Mouse (Mus musculus): ENCODE data around the gene Mpv17l2.

Gene Mpv17l2

GRCm38 (mm10) chr8:70748246-70749096 is 12.3 kb downstream of the Mpv17l2 start:
- DNase-seq = peak; percentile 3

GRCm38 (mm10) chr8:70747211-70747890 is 13.4 kb downstream of the Mpv17l2 start:
- DNase-seq = peak; percentile 2

DNA sequence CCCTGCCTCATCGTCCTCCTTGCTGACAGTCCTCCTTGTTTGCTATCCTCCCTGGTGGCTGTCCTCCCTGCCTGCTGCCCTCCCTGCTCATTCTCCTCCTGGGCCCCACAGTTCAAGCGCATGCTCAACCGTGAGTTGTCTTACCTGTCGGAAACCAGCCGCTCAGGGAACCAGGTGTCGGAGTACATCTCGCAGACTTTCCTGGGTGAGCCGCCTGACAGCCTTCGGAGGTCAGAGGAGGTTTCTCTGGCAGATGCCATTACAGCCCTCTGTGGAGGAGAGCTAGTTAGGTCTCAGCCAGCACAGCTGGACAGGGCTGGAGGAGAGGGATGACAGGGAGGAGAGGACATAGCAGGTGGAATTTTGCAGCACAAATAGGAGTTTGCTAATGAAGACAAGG is 14.1 kb downstream of the Mpv17l2 start:
- peak; percentile 4 for DNase-seq

DNA sequence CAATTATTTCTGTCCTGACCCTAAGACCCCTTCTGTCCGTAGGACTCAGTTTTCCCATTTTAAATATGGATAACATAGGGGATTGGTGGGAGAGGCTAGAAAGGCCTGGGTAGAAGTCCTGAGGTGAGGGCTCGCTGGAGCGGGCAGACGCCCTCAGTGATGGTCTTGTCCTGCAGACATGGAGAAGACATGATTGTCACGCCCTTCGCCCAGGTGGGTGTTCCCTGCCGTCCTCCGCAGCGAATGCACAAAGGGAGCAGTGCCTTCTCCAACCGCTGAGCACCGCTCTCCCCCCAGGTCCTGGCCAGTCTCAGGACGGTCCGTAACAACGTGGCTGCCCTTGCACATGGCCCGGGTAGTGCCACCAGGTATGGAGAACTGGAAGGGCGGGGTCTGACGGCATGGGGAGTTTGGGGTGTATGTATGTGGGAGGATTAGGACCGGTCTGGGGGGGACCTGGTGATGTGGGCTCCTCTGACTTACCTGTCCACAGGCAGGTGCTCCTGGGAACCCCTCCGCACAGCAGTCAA is 15.0 kb downstream of the Mpv17l2 start:
- DNase-seq = peak; percentile 10

- no peak for DNase-seq
Measured at GRCm38 (mm10) chr8:70744806-70745205, 15.9 kb downstream of the Mpv17l2 start.

- peak; percentile 91 for DNase-seq
Measured at GRCm38 (mm10) chr8:70743656-70744590, 16.8 kb downstream of the Mpv17l2 start.

GRCm38 (mm10) chr8:70742981-70743655 is 17.6 kb downstream of the Mpv17l2 start:
- DNase-seq = peak; percentile 31

- DNase-seq = peak; percentile 4
Measured at GRCm38 (mm10) chr8:70742176-70742575, 18.6 kb downstream of the Mpv17l2 start.

- peak; percentile 2 for DNase-seq
Measured at GRCm38 (mm10) chr8:70741661-70742060, 19.1 kb downstream of the Mpv17l2 start.

DNA sequence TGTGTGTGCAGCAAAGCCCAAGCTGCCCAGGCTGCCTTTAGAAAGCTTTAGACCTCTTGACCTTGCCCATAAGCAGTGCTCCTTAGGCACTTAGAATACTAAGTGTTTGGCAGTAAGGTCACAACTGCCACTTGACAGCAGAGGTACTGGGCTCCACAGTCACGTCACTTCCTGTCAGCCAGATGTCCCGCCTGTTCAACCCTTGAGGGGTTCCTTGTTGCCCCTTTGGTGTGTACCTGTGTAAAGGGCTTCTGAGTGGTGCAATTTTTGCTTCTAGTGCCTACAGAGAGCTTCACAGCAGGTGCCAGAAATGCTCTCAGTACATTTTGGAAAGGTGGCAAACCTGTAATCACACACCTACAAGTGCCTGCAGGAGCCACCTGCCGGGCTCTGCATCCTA is 22.5 kb downstream of the Mpv17l2 start:
- DNase-seq = peak; percentile 2

DNA sequence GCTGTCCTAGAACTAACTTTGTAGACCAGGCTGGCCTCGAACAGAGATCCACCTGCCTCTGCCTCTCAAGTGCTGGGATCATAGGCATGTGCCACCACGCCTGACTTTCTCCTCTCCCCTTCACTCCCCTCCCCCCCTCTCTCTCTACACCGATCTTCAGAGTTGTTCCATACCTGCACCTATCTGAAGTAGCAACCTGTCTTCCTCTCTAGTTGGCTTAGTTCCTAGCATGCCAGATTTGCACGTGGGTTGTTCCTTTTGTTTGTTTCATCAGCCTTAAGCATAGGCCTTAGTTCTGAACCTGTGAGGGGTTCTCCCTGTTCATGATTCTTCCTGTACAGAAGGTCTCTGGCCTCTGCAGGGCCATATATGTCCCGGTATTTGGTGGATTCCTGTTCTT is 23.0 kb downstream of the Mpv17l2 start:
- no peak for DNase-seq

DNA sequence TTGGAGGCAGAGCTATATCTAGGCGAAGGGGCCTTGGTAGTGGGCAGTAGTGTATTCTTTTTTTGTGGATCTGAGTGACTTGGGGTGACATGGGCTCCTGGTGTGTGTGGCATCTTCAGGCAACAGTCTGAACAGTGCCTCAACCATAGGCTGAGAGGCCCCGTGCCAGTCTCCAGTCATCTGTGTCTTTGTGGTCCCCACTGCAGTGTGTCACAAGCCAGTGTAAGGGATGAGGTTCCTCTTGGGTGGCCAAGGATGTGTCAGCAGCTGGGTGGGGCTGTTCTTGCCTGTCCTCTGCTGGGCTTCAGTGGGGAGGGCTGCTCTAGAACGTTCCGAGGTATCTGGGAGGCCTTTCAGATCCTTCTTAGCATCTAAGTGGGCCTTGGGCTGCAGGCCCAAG is 29.8 kb downstream of the Mpv17l2 start:
- no peak for DNase-seq

DNA sequence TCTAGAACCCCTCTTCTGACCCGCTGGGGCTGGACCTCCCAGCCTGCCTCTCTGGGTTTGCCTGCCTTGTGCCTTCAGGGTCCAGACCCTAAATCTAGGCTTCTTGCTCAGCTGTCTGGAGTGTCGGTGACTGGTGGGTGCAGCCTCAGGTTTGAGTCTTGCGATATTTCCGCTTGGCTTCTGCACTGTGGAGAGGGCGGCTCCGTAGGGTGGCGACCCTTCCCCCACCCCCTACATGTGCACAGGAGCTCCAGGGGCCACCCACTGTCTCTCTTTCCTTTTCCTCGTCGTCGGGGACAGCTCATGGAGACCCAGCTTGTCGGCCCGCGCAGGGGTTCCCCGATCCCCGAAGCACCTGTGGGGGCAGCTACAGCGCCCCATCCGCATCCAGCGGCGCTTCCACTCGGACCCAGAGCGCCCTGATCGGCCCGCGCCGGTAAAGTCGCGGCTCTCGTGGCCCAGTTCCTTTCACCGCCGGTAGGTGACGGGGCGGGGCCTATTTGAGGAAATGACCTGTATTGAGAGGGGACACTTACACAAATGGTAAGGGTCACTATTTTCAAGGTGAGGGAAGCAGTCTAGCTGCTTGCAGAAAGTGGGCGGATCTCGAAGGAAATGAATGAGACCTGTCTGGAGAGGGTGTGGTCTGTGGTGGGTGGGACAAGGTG is 30.8 kb downstream of the Mpv17l2 start:
- DNase-seq = no peak

- no peak for DNase-seq
Measured at GRCm38 (mm10) chr8:70726721-70727120, 34.0 kb downstream of the Mpv17l2 start.

- DNase-seq = peak; percentile 57
Measured at GRCm38 (mm10) chr8:70725792-70726447, 34.8 kb downstream of the Mpv17l2 start.

GRCm38 (mm10) chr8:70724216-70724615 is 36.5 kb downstream of the Mpv17l2 start:
- no peak for DNase-seq

- peak; percentile 97 for DNase-seq
Measured at GRCm38 (mm10) chr8:70723486-70724210, 37.1 kb downstream of the Mpv17l2 start, which contains the start of gene Pde4c. TSS of gene Pde4c (plus strand) at chr8:70723720.

DNA sequence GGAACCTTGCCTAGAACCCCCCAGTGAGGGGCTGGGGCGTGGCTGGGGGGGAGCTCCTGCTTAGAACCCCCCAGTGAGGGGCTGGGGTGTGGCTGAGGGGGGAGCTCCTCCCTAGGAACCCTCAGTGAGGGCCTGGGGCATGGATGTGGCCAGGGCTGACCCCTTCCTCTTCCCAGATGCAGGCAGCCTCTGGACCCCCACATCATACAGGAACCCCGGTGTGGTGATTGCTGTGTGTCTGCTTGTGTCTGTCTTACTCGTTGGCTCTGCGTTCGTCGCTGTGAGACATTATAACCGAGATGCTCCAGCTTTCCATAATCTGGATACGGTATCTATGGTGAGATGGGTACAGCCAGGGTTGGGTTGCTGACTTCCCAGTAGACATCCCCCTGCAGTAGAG is 39.1 kb downstream of the Mpv17l2 start:
- DNase-seq = no peak

- DNase-seq = peak; percentile 72
Measured at GRCm38 (mm10) chr8:70720739-70721138, 40.0 kb downstream of the Mpv17l2 start.

DNA sequence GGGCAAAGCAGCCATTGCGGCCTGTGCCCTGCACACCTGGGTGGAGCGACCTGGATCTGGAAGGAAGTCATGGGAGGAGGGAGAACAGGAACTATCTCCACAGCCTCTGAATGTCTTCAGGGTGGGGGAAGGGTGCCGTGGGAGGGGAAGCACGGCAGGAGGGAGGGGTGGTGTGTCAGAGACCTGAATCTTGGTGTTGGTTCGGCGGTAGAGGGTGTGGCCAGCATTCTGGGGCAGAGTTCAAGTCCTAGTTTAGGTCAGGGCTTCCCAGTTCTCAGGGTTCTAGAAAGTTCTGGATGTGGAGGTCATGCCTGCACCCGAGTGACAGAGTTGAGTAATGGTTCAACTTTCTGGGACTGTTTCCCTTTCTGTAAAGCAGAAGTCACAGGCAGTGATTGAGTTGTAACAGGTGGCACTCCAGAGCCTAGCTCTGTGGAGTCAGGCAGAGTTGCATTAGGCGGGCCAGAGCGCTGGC is 40.9 kb downstream of the Mpv17l2 start:
- peak; percentile 54 for DNase-seq
